Mouse (Mus musculus): ENCODE data around the gene Yrdc.

GRCm38 (mm10) chr4:124809136-124809883 is 41.2 kb upstream of the Yrdc start:
- TF ChIP-seq GATA1 (IDR thresholded peaks at IDR 0.05; ENCODE audit: borderline replicate concordance, low read length) (no peak), FLI1 (IDR thresholded peaks at IDR 0.05; ENCODE audit: low read length) (no peak)

Data from megakaryocyte, embryonic 14.5 days (primary cell).